ENCODE assay signal across 23 mouse cellular contexts in genomic region chr14:102492376-102492775, GRCm38 (mm10).
"Had no signal": no experiment of that assay in that cellular context is flagged by ENCODE, and none has a peak within 500 bp of the region (broad histone marks: within the 10 kb centered on the region; RNA-seq: fewer than 3 reads in every experiment).

No protein-coding gene starts in this region.

- H3K36me3 ChIP-seq: liver, embryonic 15.5 days; lung, embryonic 15.5 days; neural tube, embryonic 13.5 days; neural tube, embryonic 15.5 days had no signal

- DNase-seq: liver, postnatal 0 days; lung, adult 2 months; lung, postnatal 14 days; lung, postnatal 36 days; midbrain, embryonic 14.5 days; retina, postnatal 1 day; right cerebral cortex, adult 18-20 months; right cerebral cortex, postnatal 25 days; right cerebral cortex, postnatal 4 days; spleen, adult 18-20 months; thymus, adult 18-20 months; thymus, postnatal 25 days; thymus, postnatal 4 days had no signal

- H3K9me3 ChIP-seq: liver, embryonic 15.5 days; lung, embryonic 15.5 days; megakaryocyte, embryonic 14.5 days; neural tube, embryonic 13.5 days; neural tube, embryonic 15.5 days had no signal

- H3K9ac ChIP-seq: liver, embryonic 15.5 days; liver, postnatal 0 days; lung, embryonic 15.5 days; neural tube, embryonic 13.5 days; neural tube, embryonic 15.5 days had no signal

- H3K27ac ChIP-seq: liver, embryonic 15.5 days; lung, embryonic 15.5 days; macrophage; neural tube, embryonic 13.5 days; neural tube, embryonic 15.5 days had no signal

- ATAC-seq: liver, postnatal 0 days; lung, postnatal 0 days; midbrain, embryonic 16.5 days had no signal

- H3K27me3 ChIP-seq: liver, embryonic 15.5 days; lung, embryonic 15.5 days; megakaryocyte, embryonic 14.5 days; neural tube, embryonic 13.5 days; neural tube, embryonic 15.5 days had no signal

- H3K4me2 ChIP-seq: liver, embryonic 15.5 days; lung, embryonic 15.5 days; midbrain, embryonic 11.5 days; neural tube, embryonic 13.5 days; neural tube, embryonic 15.5 days had no signal

- H3K4me3 ChIP-seq: liver, embryonic 15.5 days; lung, embryonic 15.5 days; megakaryocyte, embryonic 14.5 days; myocyte; neural tube, embryonic 13.5 days; neural tube, embryonic 15.5 days had no signal

- H3K4me1 ChIP-seq: liver, embryonic 15.5 days; lung, embryonic 15.5 days; megakaryocyte, embryonic 14.5 days; neural tube, embryonic 13.5 days; neural tube, embryonic 15.5 days had no signal
